Mouse (Mus musculus): Measurements from ENCODE around the gene Poll.

- TF ChIP-seq POLR2A (IDR thresholded peaks at IDR 0.05; ENCODE audit: insufficient read depth, low read length) (no peak), EP300 (IDR thresholded peaks at IDR 0.05; ENCODE audit: insufficient read depth, low read depth, low read length) (no peak), CTCF (IDR thresholded peaks at IDR 0.05; ENCODE audit: low read depth, low read length) (no peak)
Observed at GRCm38 (mm10) chr19:45529294-45529693, 31.0 kb downstream of the Poll start.

Measured in ES-Bruce4 (cell line).